Mouse (Mus musculus): ENCODE measurements around the gene Adamts9.

The Adamts9 gene

GRCm38 (mm10) chr6:92803213-92803612, 140.1 kb downstream of the Adamts9 start:
- peak; percentile 97 for DNase-seq

GRCm38 (mm10) chr6:92802421-92802820, 140.9 kb downstream of the Adamts9 start:
- peak; percentile 43 for DNase-seq

- DNase-seq: peak; percentile 55
Observed at GRCm38 (mm10) chr6:92801462-92801861, 141.8 kb downstream of the Adamts9 start.

GRCm38 (mm10) chr6:92793804-92794203, 149.5 kb downstream of the Adamts9 start:
- DNase-seq: peak; percentile 74

GRCm38 (mm10) chr6:92787376-92787712, 155.9 kb downstream of the Adamts9 start:
- DNase-seq: peak; percentile 99

- peak; percentile 88 for DNase-seq
Observed at GRCm38 (mm10) chr6:92786701-92787375, 156.5 kb downstream of the Adamts9 start.

GRCm38 (mm10) chr6:92784782-92785181, 158.5 kb downstream of the Adamts9 start:
- peak; percentile 81 for DNase-seq

GRCm38 (mm10) chr6:92781446-92781845, 161.8 kb downstream of the Adamts9 start:
- DNase-seq: no peak

GRCm38 (mm10) chr6:92779935-92780205, 163.4 kb downstream of the Adamts9 start:
- DNase-seq: no peak

- peak; percentile 85 for DNase-seq
Observed at GRCm38 (mm10) chr6:92779140-92779934, 164.0 kb downstream of the Adamts9 start.

GRCm38 (mm10) chr6:92776356-92776755, 166.9 kb downstream of the Adamts9 start:
- DNase-seq: no peak

GRCm38 (mm10) chr6:92762372-92762771, 180.9 kb downstream of the Adamts9 start:
- DNase-seq: no peak

GRCm38 (mm10) chr6:92759616-92760015, 183.7 kb downstream of the Adamts9 start:
- DNase-seq: no peak

- DNase-seq: no peak
Observed at GRCm38 (mm10) chr6:92755826-92756225, 187.5 kb downstream of the Adamts9 start.

GRCm38 (mm10) chr6:92752737-92753136, 190.6 kb downstream of the Adamts9 start:
- no peak for DNase-seq

GRCm38 (mm10) chr6:92749420-92749819, 193.9 kb downstream of the Adamts9 start:
- no peak for DNase-seq

- DNase-seq: no peak
Observed at GRCm38 (mm10) chr6:92743605-92744004, 199.7 kb downstream of the Adamts9 start.

- DNase-seq: no peak
Observed at GRCm38 (mm10) chr6:92737116-92737515, 206.2 kb downstream of the Adamts9 start.

- DNase-seq: no peak
Observed at GRCm38 (mm10) chr6:92733651-92734050, 209.6 kb downstream of the Adamts9 start.

GRCm38 (mm10) chr6:92728514-92728913, 214.8 kb downstream of the Adamts9 start:
- DNase-seq: peak; percentile 77

- DNase-seq: peak; percentile 95
Observed at GRCm38 (mm10) chr6:92728084-92728483, 215.2 kb downstream of the Adamts9 start.

GRCm38 (mm10) chr6:92727351-92727986, 215.8 kb downstream of the Adamts9 start:
- DNase-seq: peak; percentile 71

GRCm38 (mm10) chr6:92726121-92726520, 217.2 kb downstream of the Adamts9 start:
- peak; percentile 95 for DNase-seq

- DNase-seq: no peak
Observed at GRCm38 (mm10) chr6:92724394-92724793, 218.9 kb downstream of the Adamts9 start.

Data from heart, adult 11 months (tissue).